Mouse (Mus musculus) hindbrain, embryonic 13.5 days (tissue): ENCODE results near the gene Wnt16. TPM values are rescaled to one million over a fixed set of nuclear protein-coding genes. Genes with fewer than 3 reads are reported as not detected.

Experiments
- ATAC-seq: fragments of 200-750 bp; cut with Nextera tagmentation; 2 replicates; pipeline ENCODE4 v1.8.0; 2017; ENCODE audit warnings: moderate TSS enrichment; ENCODE audit not compliant: low FRiP score
- H3K27ac ChIP-seq: fragments of 300-500 bp; sonication (generic); 2 replicates; pipeline ENCODE4 v1.5.1; 2015; ENCODE audit warnings: inconsistent platforms, mild to moderate bottlenecking, moderate library complexity
- H3K27me3 ChIP-seq: fragments of 300-500 bp; sonication (generic); 2 replicates; pipeline ENCODE4 v1.6.1; 2015; ENCODE audit warnings: mild to moderate bottlenecking, inconsistent platforms
- H3K36me3 ChIP-seq: fragments of 300-500 bp; sonication (generic); 2 replicates; pipeline ENCODE4 v1.6.1; 2015; ENCODE audit warnings: mild to moderate bottlenecking, inconsistent platforms
- H3K4me1 ChIP-seq: fragments of 300-500 bp; sonication (generic); replicated peaks from 2 replicates; pipeline ENCODE4 v1.6.1; 2015; ENCODE audit warnings: inconsistent platforms
- H3K4me2 ChIP-seq: fragments of 300-500 bp; sonication (generic); 2 replicates; pipeline ENCODE4 v1.6.1; 2015; ENCODE audit warnings: inconsistent platforms, mild to moderate bottlenecking, moderate library complexity
- H3K4me3 ChIP-seq: fragments of 300-500 bp; sonication (generic); 2 replicates; pipeline ENCODE4 v1.5.1; 2015; ENCODE audit warnings: mild to moderate bottlenecking, inconsistent platforms
- H3K9ac ChIP-seq: fragments of 300-500 bp; sonication (generic); 2 replicates; pipeline ENCODE4 v1.6.1; 2015; ENCODE audit warnings: mild to moderate bottlenecking, inconsistent platforms
- H3K9me3 ChIP-seq: fragments of 300-500 bp; sonication (generic); 2 replicates; pipeline ENCODE4 v1.6.1; 2016; ENCODE audit warnings: inconsistent platforms
- WGBS: fragments of 180-500 bp; shearing (Covaris S2); methylation state at CpG from one replicate; pipeline ENCODE4 v1.1.7; 2015; 5-methylcytosine and 5-hydroxymethylcytosine counted together
- polyA plus RNA-seq: library from polyadenylated mRNA; unstranded; fragments of >200 nt; fragmentation: Nextera tagmentation; extraction: Ambion mirVana; gene quantifications from 2 replicates; pipeline ENCODE4 v1.2.1, GENCODE M21; 2015

The Wnt16 gene
- polyA plus RNA-seq, 1 experiment from 2014 or later, result 0.60 TPM

DNA sequence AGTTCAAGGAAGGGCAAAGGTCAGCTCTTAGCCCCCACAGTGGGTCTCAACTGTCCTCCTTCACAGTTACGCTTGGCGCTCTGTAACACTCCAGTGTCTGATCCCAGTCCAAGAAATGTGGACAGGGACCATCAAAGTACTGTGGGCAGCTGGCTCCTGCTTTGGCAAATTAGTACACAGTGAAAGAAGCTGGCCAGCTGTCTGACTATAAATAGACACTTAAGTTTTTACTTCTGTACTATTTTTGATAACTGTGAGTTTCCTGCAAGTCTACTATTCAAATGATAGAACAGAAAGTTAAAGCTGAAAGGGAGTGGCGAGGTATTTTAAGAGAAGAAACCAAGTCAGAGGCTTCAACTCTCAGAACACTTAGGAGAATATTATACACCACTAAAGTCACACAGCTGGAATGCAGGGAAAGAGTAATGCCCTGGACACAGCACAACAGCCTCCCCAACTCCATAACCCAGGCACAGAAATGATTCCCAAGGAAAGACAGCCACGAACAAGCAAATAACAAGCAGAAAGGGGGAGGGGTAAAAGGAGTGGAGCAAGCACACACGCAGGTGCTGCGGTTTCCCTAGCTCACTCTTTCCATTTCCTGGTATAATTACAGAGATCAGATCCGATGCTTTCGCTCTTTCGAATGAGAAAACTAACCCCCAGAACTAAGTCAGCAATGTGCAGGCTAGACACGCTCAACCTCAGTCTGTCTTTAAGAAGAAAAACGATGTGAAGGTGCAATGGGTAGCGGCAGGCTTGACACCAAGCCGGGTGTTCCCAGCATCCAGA, 42.3 kb downstream of the Wnt16 start:
- Histone ChIP-seq H3K36me3 (peaks cover 3% of the 10 kb centered on the region; the same call in 1 of the 2 replicates), H3K27ac (no peak overlapping the region), H3K9ac (no peak overlapping the region), H3K4me1 (no peaks in the 10 kb centered on the region), H3K9me3 (no peaks in the 10 kb centered on the region), H3K27me3 (no peaks in the 10 kb centered on the region), H3K4me3 (no peak overlapping the region), H3K4me2 (no peak overlapping the region)
- WGBS, result 89% methylated on average over 13 of the region's 13 CpGs
- no peak for ATAC-seq

DNA sequence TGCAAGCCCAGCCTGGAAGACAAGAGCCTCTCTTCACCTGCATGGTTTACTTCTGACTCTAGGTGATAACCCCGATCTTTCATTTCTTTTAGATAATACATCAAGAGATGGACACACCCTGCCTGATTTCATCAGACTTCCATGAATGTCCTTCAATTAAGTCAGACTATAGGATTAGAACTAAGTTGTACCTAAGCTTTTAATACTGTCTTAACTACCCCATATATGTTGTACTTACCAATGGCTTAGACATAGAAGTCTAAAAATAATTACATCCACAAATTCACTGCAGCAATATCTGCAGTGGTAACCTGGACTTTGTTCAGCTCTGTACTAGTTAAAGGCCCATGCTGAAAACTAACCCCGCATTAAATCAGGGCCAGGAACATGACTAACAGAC, 44.5 kb downstream of the Wnt16 start:
- 98% methylated on average over 2 of the region's 2 CpGs for WGBS
- Histone ChIP-seq H3K27me3 (no peaks in the 10 kb centered on the region), H3K27ac (no peak overlapping the region), H3K9me3 (no peaks in the 10 kb centered on the region), H3K9ac (no peak overlapping the region), H3K4me3 (no peak overlapping the region), H3K4me2 (no peak overlapping the region), H3K4me1 (no peaks in the 10 kb centered on the region), H3K36me3 (peaks cover 4% of the 10 kb centered on the region; the same call in 1 of the 2 replicates)
- ATAC-seq, result no peak

DNA sequence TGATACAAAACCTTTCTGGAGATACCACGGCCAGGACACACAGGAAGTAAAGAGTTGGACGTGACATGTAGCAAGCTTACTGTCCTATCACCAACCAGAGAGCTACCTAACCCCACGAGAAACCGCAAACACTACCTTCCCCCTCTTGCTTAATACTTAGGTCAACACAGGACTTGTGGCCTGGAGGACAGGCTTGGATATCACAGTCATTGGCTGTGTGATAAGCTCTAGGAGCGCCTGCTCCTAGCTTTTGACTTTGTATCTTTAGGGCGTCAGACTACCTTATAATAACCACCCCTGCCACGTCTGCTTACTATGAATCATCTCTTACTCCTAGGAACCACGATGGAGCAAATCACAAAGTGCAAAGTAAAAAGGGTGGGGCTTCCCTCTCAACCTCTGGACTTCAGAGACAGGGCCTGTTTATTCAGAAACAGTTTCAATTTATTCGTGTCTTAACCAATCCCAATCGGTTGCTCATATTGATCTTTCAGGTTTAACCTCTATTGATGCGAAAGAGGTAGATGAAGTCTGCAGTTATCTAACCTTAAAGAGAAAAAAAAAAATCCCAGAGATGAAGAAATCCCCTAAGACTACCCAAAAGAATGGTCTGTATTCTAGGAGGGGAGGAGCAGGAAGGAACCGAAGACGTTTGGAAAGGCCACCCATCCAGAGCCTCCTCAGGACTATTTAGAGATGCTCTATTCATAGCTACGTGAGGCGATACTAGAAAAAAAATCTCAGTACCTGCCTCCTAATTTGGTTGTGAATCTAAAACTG, 51.9 kb downstream of the Wnt16 start:
- Histone ChIP-seq H3K36me3 (peaks cover 11% of the 10 kb centered on the region), H3K9me3 (no peaks in the 10 kb centered on the region), H3K9ac (no peak overlapping the region), H3K27ac (no peak overlapping the region), H3K4me2 (no peak overlapping the region), H3K27me3 (no peaks in the 10 kb centered on the region), H3K4me3 (no peak overlapping the region), H3K4me1 (no peaks in the 10 kb centered on the region)
- no peak for ATAC-seq
- 96% methylated on average over 15 of the region's 15 CpGs for WGBS

DNA sequence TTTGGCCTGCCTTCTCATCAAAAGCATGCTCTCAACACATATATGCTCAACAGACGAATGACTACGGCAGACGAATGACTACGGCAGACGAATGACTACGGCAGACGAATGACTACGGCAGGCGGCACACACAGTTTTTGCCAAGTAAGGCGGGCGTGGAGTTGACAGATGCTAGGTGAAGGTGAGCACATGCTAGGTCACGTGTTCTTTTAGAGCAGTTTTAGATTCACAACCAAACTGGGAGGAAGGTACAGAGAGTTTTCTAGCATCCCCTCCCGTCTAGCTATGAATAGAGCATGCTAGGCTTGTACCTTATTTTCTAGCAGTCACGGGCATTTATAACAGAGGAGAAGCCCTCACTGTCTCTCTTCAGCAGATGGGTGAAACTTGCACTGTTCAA, 52.8 kb downstream of the Wnt16 start:
- ATAC-seq, result no peak
- Histone ChIP-seq H3K9ac (no peak overlapping the region), H3K9me3 (no peaks in the 10 kb centered on the region), H3K27me3 (no peaks in the 10 kb centered on the region), H3K27ac (no peak overlapping the region), H3K4me3 (no peak overlapping the region), H3K4me2 (no peak overlapping the region), H3K36me3 (peaks cover 11% of the 10 kb centered on the region), H3K4me1 (no peaks in the 10 kb centered on the region)
- 96% methylated on average over 14 of the region's 14 CpGs for WGBS

DNA sequence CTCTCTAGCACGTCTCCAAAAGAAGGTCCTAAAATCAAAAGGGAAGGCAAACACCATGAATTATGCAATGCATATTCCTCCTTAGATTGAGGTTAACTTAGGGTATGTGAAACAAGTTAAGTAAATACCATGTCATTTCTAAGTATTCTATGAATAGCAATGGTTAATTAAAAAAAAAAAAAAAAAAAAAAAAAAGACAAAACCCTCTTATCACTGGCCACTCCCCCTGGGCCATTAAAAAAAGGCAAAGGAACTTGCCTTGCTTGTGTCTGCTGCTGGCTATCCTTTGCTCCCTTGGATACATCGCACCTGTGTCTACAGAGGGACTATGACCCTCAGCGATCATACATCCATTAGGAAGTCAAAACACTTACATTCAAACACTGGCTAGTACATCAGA, 55.3 kb downstream of the Wnt16 start:
- H3K9me3 ChIP-seq, result no peaks in the 10 kb centered on the region
- 88% methylated on average over 3 of the region's 3 CpGs for WGBS
- no peaks in the 10 kb centered on the region for H3K27me3 ChIP-seq
- peaks cover 8% of the 10 kb centered on the region; the same call in 1 of the 2 replicates for H3K4me1 ChIP-seq
- no peak overlapping the region for H3K4me3 ChIP-seq
- H3K36me3 ChIP-seq, result peaks cover 6% of the 10 kb centered on the region
- ATAC-seq, result no peak
- no peak overlapping the region for H3K9ac ChIP-seq
- no peak overlapping the region for H3K4me2 ChIP-seq
- no peak overlapping the region for H3K27ac ChIP-seq

DNA sequence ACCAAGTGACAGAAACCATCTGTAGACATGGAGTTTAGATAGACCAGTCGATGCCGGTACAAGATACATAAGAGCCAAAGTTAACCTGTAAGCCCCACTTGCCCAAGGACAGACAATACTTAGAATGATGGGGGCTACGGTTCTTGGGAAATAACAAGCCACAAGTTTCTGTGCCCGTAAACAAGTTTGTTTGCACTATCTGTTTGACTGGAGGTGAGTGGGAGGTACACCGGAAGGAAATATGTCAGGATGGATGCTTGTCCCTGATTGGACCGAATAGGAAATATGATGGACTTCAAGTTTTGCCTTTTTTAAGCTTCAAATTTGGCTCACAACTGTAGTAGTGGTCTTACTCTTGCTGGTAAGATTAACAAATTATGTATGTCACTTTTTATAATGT, 55.7 kb downstream of the Wnt16 start:
- no peak for ATAC-seq
- Histone ChIP-seq H3K27me3 (no peaks in the 10 kb centered on the region), H3K4me2 (no peak overlapping the region), H3K4me1 (peaks cover 8% of the 10 kb centered on the region; the same call in 1 of the 2 replicates), H3K36me3 (peaks cover 3% of the 10 kb centered on the region), H3K9me3 (no peaks in the 10 kb centered on the region), H3K4me3 (no peak overlapping the region), H3K9ac (no peak overlapping the region), H3K27ac (no peak overlapping the region)
- 94% methylated on average over 6 of the region's 6 CpGs for WGBS

DNA sequence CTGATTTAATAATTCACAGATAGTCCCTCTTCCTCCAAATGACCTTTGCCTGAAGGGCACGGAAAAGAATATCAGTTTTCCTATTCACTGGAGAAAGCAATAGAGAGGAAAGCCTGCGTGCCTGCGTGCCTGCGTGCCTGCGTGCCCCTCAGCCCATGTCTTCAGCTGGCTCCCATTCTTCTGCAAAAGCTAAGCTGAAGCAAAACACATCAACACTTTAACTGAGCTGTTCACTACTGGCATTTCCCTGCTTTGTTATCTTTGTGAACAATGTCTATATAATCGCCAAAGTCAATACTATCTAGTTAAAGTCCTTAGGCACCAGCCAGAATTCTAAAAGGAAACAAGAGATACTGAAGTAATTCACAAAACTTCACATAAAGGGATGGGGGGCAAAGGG, 56.4 kb downstream of the Wnt16 start:
- no peak overlapping the region for H3K27ac ChIP-seq
- no peak overlapping the region for H3K9ac ChIP-seq
- H3K27me3 ChIP-seq, result no peaks in the 10 kb centered on the region
- no peak overlapping the region for H3K4me2 ChIP-seq
- H3K4me1 ChIP-seq, result peaks cover 8% of the 10 kb centered on the region; the same call in 1 of the 2 replicates
- no peak overlapping the region for H3K4me3 ChIP-seq
- 61% methylated on average over 6 of the region's 6 CpGs for WGBS
- no peaks in the 10 kb centered on the region for H3K36me3 ChIP-seq
- no peak for ATAC-seq
- no peaks in the 10 kb centered on the region for H3K9me3 ChIP-seq

DNA sequence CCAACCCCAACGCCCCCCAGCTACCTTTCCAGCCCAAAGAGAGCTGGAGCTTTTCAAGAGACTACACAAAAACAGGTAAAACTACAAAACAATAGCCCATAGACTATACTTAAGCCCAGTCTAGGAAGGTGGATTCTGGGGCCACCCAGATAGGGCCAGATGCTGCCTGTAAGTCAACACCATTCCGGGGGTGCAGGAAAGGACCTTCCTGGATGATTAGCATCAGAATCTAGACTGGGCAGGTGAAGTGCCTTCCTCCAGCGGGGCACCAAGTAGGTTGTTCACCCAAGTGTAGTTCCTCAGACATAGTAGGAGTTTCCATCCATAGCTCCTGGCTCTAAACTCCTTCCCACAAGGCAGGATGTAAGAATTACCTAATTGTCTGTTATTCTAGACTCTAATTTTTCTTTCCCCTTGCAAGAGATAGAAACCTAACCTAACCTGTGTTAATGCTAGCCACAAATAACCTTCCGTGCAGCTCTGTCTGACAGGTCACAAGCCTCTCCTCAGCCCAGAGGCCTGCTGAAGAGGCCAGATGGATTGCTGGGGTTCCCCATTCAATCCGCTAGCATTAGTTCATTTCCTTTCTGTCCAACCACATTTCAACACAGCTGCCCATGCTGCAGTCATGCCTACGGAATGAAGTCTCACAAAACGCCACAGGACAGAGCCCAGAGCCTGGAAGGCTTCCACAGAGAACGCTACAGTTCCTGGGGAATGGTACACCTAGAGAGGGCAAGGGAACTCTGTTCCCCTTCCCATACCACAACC, 59.3 kb downstream of the Wnt16 start:
- Histone ChIP-seq H3K36me3 (no peaks in the 10 kb centered on the region), H3K4me2 (no peak overlapping the region), H3K4me3 (no peak overlapping the region), H3K27ac (no peak overlapping the region), H3K9me3 (no peaks in the 10 kb centered on the region), H3K4me1 (peaks cover 8% of the 10 kb centered on the region; the same call in 1 of the 2 replicates), H3K9ac (no peak overlapping the region), H3K27me3 (no peaks in the 10 kb centered on the region)
- no peak for ATAC-seq
- 83% methylated on average over 8 of the region's 8 CpGs for WGBS

Other genes starting within 250 kb of the Wnt16 start
- gene Fam3c, start 68.0 kb downstream of the Wnt16 start, polyA plus RNA-seq, result 50.5 and 54.5 TPM in 2 replicates